Mouse (Mus musculus) embryonic facial prominence, embryonic 15.5 days (tissue): ENCODE measurements around the gene Ndufb10. TPM values are rescaled to one million over a fixed set of nuclear protein-coding genes. Genes with fewer than 3 reads are reported as not detected.

Source experiments
- ATAC-seq: fragments of 200-750 bp; cut with Nextera tagmentation; 2 replicates; pipeline ENCODE4 v1.8.0; 2017; ENCODE audit warnings: low read depth, moderate TSS enrichment; ENCODE audit not compliant: insufficient number of reproducible peaks, low FRiP score, low TSS enrichment
- H3K27ac ChIP-seq: fragments of 300-500 bp; sonication (generic); replicated peaks from 2 replicates; pipeline ENCODE4 v1.5.1; 2015; ENCODE audit warnings: mild to moderate bottlenecking, inconsistent platforms
- H3K27me3 ChIP-seq: fragments of 300-500 bp; sonication (generic); 2 replicates; pipeline ENCODE4 v1.6.1; 2015; ENCODE audit warnings: inconsistent platforms
- H3K36me3 ChIP-seq: fragments of 300-500 bp; sonication (generic); 2 replicates; pipeline ENCODE4 v1.6.1; 2015; ENCODE audit warnings: mild to moderate bottlenecking, inconsistent platforms
- H3K4me1 ChIP-seq: fragments of 300-500 bp; sonication (generic); 2 replicates; pipeline ENCODE4 v1.6.1; 2015; ENCODE audit warnings: inconsistent platforms
- H3K4me2 ChIP-seq: fragments of 300-500 bp; sonication (generic); replicated peaks from 2 replicates; pipeline ENCODE4 v1.6.1; 2015; ENCODE audit warnings: mild to moderate bottlenecking, inconsistent platforms
- H3K4me3 ChIP-seq: fragments of 300-500 bp; sonication (generic); replicated peaks from 2 replicates; pipeline ENCODE4 v1.5.1; 2015; ENCODE audit warnings: mild to moderate bottlenecking, inconsistent platforms
- H3K9ac ChIP-seq: fragments of 300-500 bp; sonication (generic); 2 replicates; pipeline ENCODE4 v1.6.1; 2015; ENCODE audit warnings: inconsistent platforms
- H3K9me3 ChIP-seq: fragments of 300-500 bp; sonication (generic); replicated peaks from 2 replicates; pipeline ENCODE4 v1.6.1; 2016; ENCODE audit warnings: inconsistent platforms
- WGBS: fragments of 180-500 bp; shearing (Covaris S2); methylation state at CpG from one replicate; pipeline ENCODE4 v1.1.7; 2015; 5-methylcytosine and 5-hydroxymethylcytosine counted together
- polyA plus RNA-seq: library from polyadenylated mRNA; unstranded; fragments of >200 nt; fragmentation: Nextera tagmentation; extraction: Ambion mirVana; gene quantifications from 2 replicates; pipeline ENCODE4 v1.2.1, GENCODE M21; 2015

Ndufb10 gene
- polyA plus RNA-seq, 1 experiment from 2014 or later: 223 TPM

- Histone ChIP-seq H3K9ac (no peak overlapping the region), H3K27ac (no peak overlapping the region), H3K4me3 (no peak overlapping the region), H3K27me3 (no peaks in the 10 kb centered on the region), H3K4me1 (peaks cover 17% of the 10 kb centered on the region), H3K4me2 (no peak overlapping the region), H3K36me3 (peaks cover 41% of the 10 kb centered on the region), H3K9me3 (no peaks in the 10 kb centered on the region)
- no peak for ATAC-seq
- 91% methylated on average over 3 of the region's 3 CpGs for WGBS
Measured at GRCm38 (mm10) chr17:24705821-24706220, 18.5 kb downstream of the Ndufb10 start.

- H3K4me2 ChIP-seq: no peak overlapping the region
- WGBS: 85% methylated on average over 9 of the region's 9 CpGs
Measured at GRCm38 (mm10) chr17:24701251-24701650, 23.0 kb downstream of the Ndufb10 start.

DNA sequence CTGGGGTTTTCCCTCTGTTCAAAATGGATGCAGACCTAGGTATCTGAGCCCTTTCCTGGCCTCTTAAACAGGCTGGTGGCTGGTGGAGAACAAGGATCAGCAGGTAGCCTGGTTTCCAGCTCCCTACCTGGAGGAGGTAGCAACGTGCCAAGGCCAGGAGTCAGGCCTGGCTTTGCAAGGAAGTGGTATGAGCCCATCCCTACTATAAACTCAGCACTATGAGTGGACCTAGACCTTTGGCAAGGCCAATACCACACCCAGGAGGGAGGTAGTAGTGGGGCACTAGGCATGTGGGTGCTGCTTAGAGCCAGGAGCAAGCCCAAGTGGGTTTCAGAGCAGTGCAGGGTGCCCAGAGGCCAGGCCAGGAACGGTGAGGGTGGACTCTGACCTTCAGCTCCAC, 24.8 kb downstream of the Ndufb10 start:
- Histone ChIP-seq H3K4me3 (no peak overlapping the region), H3K9me3 (no peaks in the 10 kb centered on the region), H3K27ac (no peak overlapping the region), H3K4me2 (no peak overlapping the region), H3K9ac (no peak overlapping the region), H3K36me3 (peaks cover 45% of the 10 kb centered on the region), H3K4me1 (peaks cover 29% of the 10 kb centered on the region), H3K27me3 (no peaks in the 10 kb centered on the region)
- ATAC-seq: no peak
- WGBS: 83% methylated on average over 2 of the region's 2 CpGs

More at GRCm38 (mm10) chr17:24701251-24701650, 23.0 kb downstream of the Ndufb10 start:
- peaks cover 25% of the 10 kb centered on the region for H3K4me1 ChIP-seq
- H3K36me3 ChIP-seq: peaks cover 56% of the 10 kb centered on the region
- no peak overlapping the region for H3K27ac ChIP-seq
- no peak overlapping the region for H3K9ac ChIP-seq
- no peaks in the 10 kb centered on the region for H3K27me3 ChIP-seq
- H3K4me3 ChIP-seq: no peak overlapping the region
- no peak for ATAC-seq
- H3K9me3 ChIP-seq: no peaks in the 10 kb centered on the region

GRCm38 (mm10) chr17:24698715-24699114, 25.6 kb downstream of the Ndufb10 start:
- Histone ChIP-seq H3K4me2 (no peak overlapping the region), H3K9ac (no peak overlapping the region), H3K9me3 (no peaks in the 10 kb centered on the region), H3K27me3 (no peaks in the 10 kb centered on the region), H3K27ac (no peak overlapping the region), H3K4me3 (no peak overlapping the region), H3K36me3 (peaks cover 38% of the 10 kb centered on the region), H3K4me1 (peaks cover 29% of the 10 kb centered on the region)
- 70% methylated on average over 9 of the region's 9 CpGs for WGBS
- no peak for ATAC-seq

DNA sequence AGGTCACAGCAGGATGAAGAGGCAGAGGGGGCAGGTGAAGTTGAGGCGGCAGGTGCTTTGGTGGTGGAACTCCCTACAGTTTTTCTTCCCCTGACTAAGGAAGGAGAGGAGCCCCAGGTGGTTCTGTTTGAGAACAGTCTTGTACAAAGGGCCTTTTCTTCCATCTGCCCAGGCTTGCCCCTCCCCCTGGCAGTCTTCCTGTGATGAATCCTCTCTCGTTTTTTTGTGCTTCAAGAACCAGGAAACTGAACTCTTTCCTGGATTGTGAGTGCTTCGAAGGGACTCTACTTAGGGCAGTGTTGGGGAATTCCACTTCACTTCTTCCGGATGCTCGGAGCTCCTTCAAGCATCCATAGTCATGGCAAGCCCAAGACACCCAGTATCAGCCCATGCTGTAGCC, 26.3 kb downstream of the Ndufb10 start:
- no peak for ATAC-seq
- H3K27me3 ChIP-seq: no peaks in the 10 kb centered on the region
- H3K4me2 ChIP-seq: 0 out of 2 replicates have a peak overlapping the region, but pooled peaks have one; percentile 1
- H3K4me3 ChIP-seq: no peak overlapping the region
- H3K9ac ChIP-seq: no peak overlapping the region
- H3K27ac ChIP-seq: peak overlapping the region; percentile 14; the same call in 1 of the 2 replicates
- WGBS: 13% methylated on average over 5 of the region's 5 CpGs
- H3K9me3 ChIP-seq: no peaks in the 10 kb centered on the region
- peaks cover 40% of the 10 kb centered on the region for H3K36me3 ChIP-seq
- peaks cover 29% of the 10 kb centered on the region for H3K4me1 ChIP-seq

- under 1% methylated on average over 76 of the region's 76 CpGs for WGBS
- Histone ChIP-seq H3K4me1 (peaks cover 29% of the 10 kb centered on the region), H3K9ac (peak within 1 kb of the TSS; percentile 76), H3K4me2 (peak within 1 kb of the TSS; percentile 80), H3K9me3 (no peaks in the 10 kb centered on the region), H3K27me3 (peaks cover under 1% of the 10 kb centered on the region; the same call in 1 of the 2 replicates), H3K36me3 (peaks cover 27% of the 10 kb centered on the region), H3K27ac (peak within 1 kb of the TSS; percentile 91), H3K4me3 (peak within 1 kb of the TSS; percentile 71)
- peak; percentile 93 for ATAC-seq
Measured at GRCm38 (mm10) chr17:24696011-24696697, 28.1 kb downstream of the Ndufb10 start, which contains the start of the genes Gfer and Noxo1. TSS of gene Gfer (minus strand) at chr17:24696156. TSS of gene Noxo1 (plus strand) at chr17:24696234.

- peaks cover 7% of the 10 kb centered on the region for H3K27me3 ChIP-seq
- H3K4me3 ChIP-seq: peak overlapping the region; percentile 71
- WGBS: 8% methylated on average over 40 of the region's 51 CpGs
- H3K4me1 ChIP-seq: peaks cover 29% of the 10 kb centered on the region
- H3K9ac ChIP-seq: peak overlapping the region; percentile 76
- peak; percentile 8; the same call in 1 of the 2 replicates for ATAC-seq
- peaks cover 21% of the 10 kb centered on the region for H3K36me3 ChIP-seq
- H3K27ac ChIP-seq: peak overlapping the region; percentile 91
- no peaks in the 10 kb centered on the region for H3K9me3 ChIP-seq
- H3K4me2 ChIP-seq: peak overlapping the region; percentile 80
Measured at GRCm38 (mm10) chr17:24695326-24696010, 28.8 kb downstream of the Ndufb10 start.

- Histone ChIP-seq H3K27me3 (peaks cover 38% of the 10 kb centered on the region), H3K4me1 (peaks cover 32% of the 10 kb centered on the region), H3K9me3 (no peaks in the 10 kb centered on the region), H3K4me3 (no peak overlapping the region), H3K9ac (no peak overlapping the region), H3K27ac (no peak overlapping the region), H3K36me3 (peaks cover 10% of the 10 kb centered on the region), H3K4me2 (no peak overlapping the region)
- ATAC-seq: no peak
- WGBS: 86% methylated on average over 5 of the region's 5 CpGs
Measured at GRCm38 (mm10) chr17:24692385-24692784, 31.9 kb downstream of the Ndufb10 start.

- no peaks in the 10 kb centered on the region for H3K9me3 ChIP-seq
- peak; percentile 27; the same call in 1 of the 2 replicates for ATAC-seq
- H3K4me3 ChIP-seq: peak within 1 kb of the TSS; percentile 55
- H3K27me3 ChIP-seq: peaks cover 46% of the 10 kb centered on the region
- peaks cover 10% of the 10 kb centered on the region for H3K36me3 ChIP-seq
- peak within 1 kb of the TSS; percentile 42 for H3K9ac ChIP-seq
- peaks cover 22% of the 10 kb centered on the region for H3K4me1 ChIP-seq
- WGBS: under 1% methylated on average over 50 of the region's 55 CpGs
- H3K27ac ChIP-seq: no peak within 1 kb of the TSS
- peak within 1 kb of the TSS; percentile 93 for H3K4me2 ChIP-seq
Measured at GRCm38 (mm10) chr17:24689251-24690081, 34.8 kb downstream of the Ndufb10 start, which contains the start of gene Syngr3. TSS of gene Syngr3 (minus strand) at chr17:24689955.

GRCm38 (mm10) chr17:24687599-24687998, 36.7 kb downstream of the Ndufb10 start:
- Histone ChIP-seq H3K27me3 (peaks cover 46% of the 10 kb centered on the region), H3K4me1 (peaks cover 22% of the 10 kb centered on the region), H3K4me2 (peak overlapping the region; percentile 56), H3K4me3 (peak overlapping the region; percentile 29), H3K9ac (0 out of 2 replicates have a peak overlapping the region, but pooled peaks have one; percentile 23), H3K36me3 (peaks cover 1% of the 10 kb centered on the region; the same call in 1 of the 2 replicates), H3K27ac (no peak overlapping the region), H3K9me3 (no peaks in the 10 kb centered on the region)
- WGBS: 17% methylated on average over 23 of the region's 23 CpGs
- no peak for ATAC-seq
